Mouse (Mus musculus) neural tube, embryonic 15.5 days (tissue): Measurements from ENCODE around the gene Dnah14. TPM values are rescaled to one million over a fixed set of nuclear protein-coding genes. Genes with fewer than 3 reads are reported as not detected.
A peak's percentile ranks its signal among the peaks of the same experiment; 100 is the strongest.

ENCODE experiments used
- ATAC-seq: fragments of 200-750 bp; cut with Nextera tagmentation; 2 replicates; pipeline ENCODE4 v1.8.0; 2017; ENCODE audit warnings: mild to moderate bottlenecking, moderate TSS enrichment, moderate library complexity; ENCODE audit not compliant: low FRiP score
- H3K27ac ChIP-seq: fragments of 300-500 bp; sonication (generic); replicated peaks from 2 replicates; pipeline ENCODE4 v1.5.1; 2015; ENCODE audit warnings: mild to moderate bottlenecking, inconsistent platforms
- H3K27me3 ChIP-seq: fragments of 300-500 bp; sonication (generic); replicated peaks from 2 replicates; pipeline ENCODE4 v1.6.1; 2015; ENCODE audit warnings: inconsistent platforms
- H3K36me3 ChIP-seq: fragments of 300-500 bp; sonication (generic); 2 replicates; pipeline ENCODE4 v1.6.1; 2015; ENCODE audit warnings: inconsistent platforms
- H3K4me1 ChIP-seq: fragments of 300-500 bp; sonication (generic); 2 replicates; pipeline ENCODE4 v1.6.1; 2015; ENCODE audit warnings: inconsistent platforms
- H3K4me2 ChIP-seq: fragments of 300-500 bp; sonication (generic); 2 replicates; pipeline ENCODE4 v1.6.1; 2015; ENCODE audit warnings: inconsistent platforms, mild to moderate bottlenecking, moderate library complexity
- H3K4me3 ChIP-seq: fragments of 300-500 bp; sonication (generic); replicated peaks from 2 replicates; pipeline ENCODE4 v1.5.1; 2015; ENCODE audit warnings: mild to moderate bottlenecking, inconsistent platforms
- H3K9ac ChIP-seq: fragments of 300-500 bp; sonication (generic); replicated peaks from 2 replicates; pipeline ENCODE4 v1.6.1; 2015; ENCODE audit warnings: mild to moderate bottlenecking, inconsistent platforms
- H3K9me3 ChIP-seq: fragments of 300-500 bp; sonication (generic); replicated peaks from 2 replicates; pipeline ENCODE4 v1.6.1; 2016; ENCODE audit warnings: inconsistent platforms
- WGBS: fragments of 180-500 bp; shearing (Covaris S2); methylation state at CpG from one replicate; pipeline ENCODE4 v1.1.7; 2015; ENCODE audit warnings: mixed read lengths; 5-methylcytosine and 5-hydroxymethylcytosine counted together
- polyA plus RNA-seq: library from polyadenylated mRNA; unstranded; fragments of >200 nt; fragmentation: Nextera tagmentation; extraction: Ambion mirVana; gene quantifications from 2 replicates; pipeline ENCODE4 v1.2.1, GENCODE M21; 2015

Dnah14 gene
- 0.29 and 0.61 TPM in 2 replicates for polyA plus RNA-seq

- no peak for ATAC-seq
- H3K27ac ChIP-seq = no peak within 1 kb of the TSS
- no peaks in the 10 kb centered on the region for H3K9me3 ChIP-seq
- 77% methylated on average over 12 of the region's 12 CpGs for WGBS
- H3K4me2 ChIP-seq = no peak within 1 kb of the TSS
- H3K9ac ChIP-seq = no peak within 1 kb of the TSS
- H3K4me1 ChIP-seq = no peaks in the 10 kb centered on the region
- H3K4me3 ChIP-seq = no peak within 1 kb of the TSS
- H3K36me3 ChIP-seq = no peaks in the 10 kb centered on the region
- H3K27me3 ChIP-seq = no peaks in the 10 kb centered on the region
Measured at GRCm38 (mm10) chr1:181576322-181576721, at the start of gene Dnah14. Gene Dnah14, plus strand, starts transcription at chr1:181576559.

DNA sequence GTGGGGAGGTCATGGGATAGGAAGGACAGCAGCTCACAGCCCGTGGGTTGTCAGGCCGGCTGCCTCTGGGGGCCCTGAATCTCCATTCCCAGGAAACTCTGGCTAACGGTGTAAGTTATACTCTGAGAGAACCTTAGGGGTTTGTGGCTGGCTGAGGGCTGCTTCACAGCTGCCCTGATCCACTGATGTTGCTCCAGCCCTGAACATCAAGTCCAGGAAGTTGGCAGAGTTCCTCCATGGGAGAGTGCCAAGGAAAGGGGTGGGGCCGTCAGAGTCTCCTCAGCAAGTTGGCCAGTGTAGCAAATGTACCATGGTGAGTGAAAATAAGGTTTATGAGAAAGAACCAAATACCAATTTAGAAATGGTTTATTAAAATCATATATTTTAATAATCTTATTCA, 47.0 kb upstream of the Dnah14 start:
- Histone ChIP-seq H3K27me3 (no peaks in the 10 kb centered on the region), H3K4me3 (no peak overlapping the region), H3K27ac (no peak overlapping the region), H3K4me1 (peaks cover under 1% of the 10 kb centered on the region; the same call in 1 of the 2 replicates), H3K36me3 (no peaks in the 10 kb centered on the region), H3K4me2 (no peak overlapping the region), H3K9ac (no peak overlapping the region), H3K9me3 (no peaks in the 10 kb centered on the region)
- WGBS = 63% methylated on average over 4 of the region's 4 CpGs
- ATAC-seq = no peak

- ATAC-seq = no peak
- H3K27me3 ChIP-seq = no peaks in the 10 kb centered on the region
- 56% methylated on average over 10 of the region's 10 CpGs for WGBS
- H3K4me2 ChIP-seq = no peak overlapping the region
- no peaks in the 10 kb centered on the region for H3K9me3 ChIP-seq
- no peak overlapping the region for H3K4me3 ChIP-seq
- no peak overlapping the region for H3K9ac ChIP-seq
- H3K27ac ChIP-seq = no peak overlapping the region
- peaks cover 11% of the 10 kb centered on the region; the same call in 1 of the 2 replicates for H3K4me1 ChIP-seq
- no peaks in the 10 kb centered on the region for H3K36me3 ChIP-seq
Measured at GRCm38 (mm10) chr1:181535165-181535873, 41.0 kb upstream of the Dnah14 start.

- Histone ChIP-seq H3K27ac (no peak overlapping the region), H3K4me2 (no peak overlapping the region), H3K4me1 (peaks cover 15% of the 10 kb centered on the region; the same call in 1 of the 2 replicates), H3K9ac (no peak overlapping the region), H3K4me3 (no peak overlapping the region), H3K9me3 (no peaks in the 10 kb centered on the region), H3K27me3 (no peaks in the 10 kb centered on the region), H3K36me3 (no peaks in the 10 kb centered on the region)
- no peak for ATAC-seq
- WGBS = 94% methylated on average over 9 of the region's 9 CpGs
Measured at GRCm38 (mm10) chr1:181537627-181538525, 38.5 kb upstream of the Dnah14 start.

GRCm38 (mm10) chr1:181539846-181540769, 36.3 kb upstream of the Dnah14 start:
- 0 out of 2 replicates have a peak overlapping the region, but pooled peaks have one; percentile 2 for H3K27ac ChIP-seq
- no peak overlapping the region for H3K4me3 ChIP-seq
- no peaks in the 10 kb centered on the region for H3K36me3 ChIP-seq
- 69% methylated on average over 22 of the region's 22 CpGs for WGBS
- peaks cover 12% of the 10 kb centered on the region; the same call in 1 of the 2 replicates for H3K4me1 ChIP-seq
- no peak overlapping the region for H3K4me2 ChIP-seq
- H3K9ac ChIP-seq = no peak overlapping the region
- ATAC-seq = no peak
- H3K27me3 ChIP-seq = 0 out of 2 replicates have a peak, but pooled peaks cover 3% of the 10 kb centered on the region
- no peaks in the 10 kb centered on the region for H3K9me3 ChIP-seq

DNA sequence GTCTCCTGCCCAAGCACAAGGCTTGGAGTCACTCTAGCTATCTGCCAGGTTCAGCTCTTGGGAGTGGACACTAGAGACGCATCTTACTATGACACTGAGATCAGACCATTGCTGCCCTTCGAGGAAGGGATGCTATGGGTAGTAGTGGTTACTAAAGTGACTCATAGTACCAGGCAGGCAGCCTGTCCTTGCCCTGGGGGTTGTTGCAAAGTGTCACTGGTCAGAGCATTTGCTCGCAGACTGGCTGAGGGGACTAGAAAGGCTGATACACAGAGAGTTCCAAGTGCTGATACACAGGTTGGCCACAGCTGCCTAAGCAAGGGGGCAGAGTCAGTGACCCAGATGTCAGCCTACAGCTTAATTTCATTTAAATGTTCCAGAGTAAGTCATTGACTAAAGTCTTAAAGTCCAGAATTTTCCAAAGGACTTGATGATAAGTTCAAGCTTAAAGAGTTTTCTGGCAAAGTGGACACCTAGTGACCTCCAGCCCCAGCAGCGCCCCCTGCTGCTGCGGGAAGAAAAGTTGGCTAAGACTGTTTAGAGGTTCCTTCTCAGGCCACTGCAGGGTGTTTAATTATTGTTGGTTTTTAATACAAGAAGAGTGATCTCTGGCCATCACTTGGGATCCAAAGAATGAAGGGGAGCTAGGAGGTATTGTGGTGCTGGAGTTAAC, 32.5 kb upstream of the Dnah14 start:
- 0 out of 2 replicates have a peak, but pooled peaks cover 3% of the 10 kb centered on the region for H3K27me3 ChIP-seq
- no peak overlapping the region for H3K9ac ChIP-seq
- ATAC-seq = no peak
- H3K36me3 ChIP-seq = no peaks in the 10 kb centered on the region
- WGBS = 77% methylated on average over 5 of the region's 5 CpGs
- no peak overlapping the region for H3K4me3 ChIP-seq
- peaks cover 10% of the 10 kb centered on the region; the same call in 1 of the 2 replicates for H3K4me1 ChIP-seq
- no peak overlapping the region for H3K27ac ChIP-seq
- H3K9me3 ChIP-seq = no peaks in the 10 kb centered on the region
- H3K4me2 ChIP-seq = no peak overlapping the region

GRCm38 (mm10) chr1:181545044-181545772, 31.2 kb upstream of the Dnah14 start:
- Histone ChIP-seq H3K27ac (no peak overlapping the region), H3K4me3 (peak overlapping the region; percentile 24; the same call in 1 of the 2 replicates), H3K4me1 (peaks cover 9% of the 10 kb centered on the region; the same call in 1 of the 2 replicates), H3K27me3 (0 out of 2 replicates have a peak, but pooled peaks cover 6% of the 10 kb centered on the region), H3K36me3 (no peaks in the 10 kb centered on the region), H3K4me2 (peak overlapping the region; percentile 52), H3K9ac (0 out of 2 replicates have a peak overlapping the region, but pooled peaks have one; percentile 28), H3K9me3 (no peaks in the 10 kb centered on the region)
- ATAC-seq = peak; percentile 78; the same call in 1 of the 2 replicates
- WGBS = 26% methylated on average over 23 of the region's 23 CpGs

DNA sequence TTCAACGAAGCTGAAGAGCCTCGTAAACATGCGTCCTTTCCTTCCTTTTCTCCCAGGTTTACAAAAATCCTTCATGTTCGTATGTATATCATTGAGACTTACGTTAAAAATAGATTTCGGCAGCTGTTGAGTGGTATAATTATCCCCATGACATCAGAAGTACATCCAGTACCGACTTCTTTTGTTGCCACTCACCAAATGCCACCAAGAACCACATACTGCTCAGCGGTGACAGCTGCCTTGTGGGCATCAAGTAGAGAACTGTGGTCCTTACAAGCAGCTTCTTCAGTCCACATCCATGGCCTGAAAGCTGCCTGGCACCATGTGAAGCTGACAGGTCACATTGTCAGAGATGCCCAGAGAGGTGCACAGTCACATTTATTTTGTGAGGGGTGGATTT, 26.4 kb upstream of the Dnah14 start:
- Histone ChIP-seq H3K9me3 (no peaks in the 10 kb centered on the region), H3K36me3 (no peaks in the 10 kb centered on the region), H3K27ac (no peak overlapping the region), H3K4me3 (no peak overlapping the region), H3K4me1 (peaks cover 17% of the 10 kb centered on the region), H3K27me3 (peaks cover 3% of the 10 kb centered on the region; the same call in 1 of the 2 replicates), H3K4me2 (no peak overlapping the region), H3K9ac (no peak overlapping the region)
- WGBS = 92% methylated on average over 8 of the region's 8 CpGs
- no peak for ATAC-seq

DNA sequence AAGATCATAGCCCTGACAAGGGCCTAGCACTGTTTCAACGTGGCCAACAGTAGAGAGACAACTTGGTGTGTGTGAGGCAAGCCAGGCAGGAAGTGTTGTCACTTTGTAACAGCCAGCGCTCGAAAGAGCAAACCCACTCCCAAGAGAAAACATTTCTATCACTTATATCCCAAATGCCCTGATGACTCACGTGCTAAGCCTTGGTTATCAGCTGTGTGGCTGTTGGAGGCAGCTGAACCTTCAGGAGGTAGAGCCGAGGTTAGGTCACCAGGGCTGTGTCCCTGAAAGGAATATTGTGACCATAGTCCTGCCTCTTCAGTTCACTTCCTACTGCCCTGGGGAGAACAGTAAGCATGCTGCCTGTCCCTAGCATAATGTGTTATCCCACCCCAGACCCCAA, 25.5 kb upstream of the Dnah14 start:
- Histone ChIP-seq H3K9ac (no peak overlapping the region), H3K4me2 (no peak overlapping the region), H3K36me3 (no peaks in the 10 kb centered on the region), H3K27ac (no peak overlapping the region), H3K4me3 (no peak overlapping the region), H3K9me3 (no peaks in the 10 kb centered on the region), H3K27me3 (peaks cover 3% of the 10 kb centered on the region; the same call in 1 of the 2 replicates), H3K4me1 (peaks cover 13% of the 10 kb centered on the region)
- no peak for ATAC-seq
- WGBS = 76% methylated on average over 5 of the region's 5 CpGs
